Mouse (Mus musculus) kidney, postnatal 4 days (tissue): ENCODE measurements around the gene Sult2b1.

ENCODE experiments used
- DNase-seq, 2 experiments: peaks; one replicate each; pipeline ENCODE4 v3.0.0; 2021; ENCODE audit warnings: mixed read lengths in 2 of 2

Sult2b1 gene

DNA sequence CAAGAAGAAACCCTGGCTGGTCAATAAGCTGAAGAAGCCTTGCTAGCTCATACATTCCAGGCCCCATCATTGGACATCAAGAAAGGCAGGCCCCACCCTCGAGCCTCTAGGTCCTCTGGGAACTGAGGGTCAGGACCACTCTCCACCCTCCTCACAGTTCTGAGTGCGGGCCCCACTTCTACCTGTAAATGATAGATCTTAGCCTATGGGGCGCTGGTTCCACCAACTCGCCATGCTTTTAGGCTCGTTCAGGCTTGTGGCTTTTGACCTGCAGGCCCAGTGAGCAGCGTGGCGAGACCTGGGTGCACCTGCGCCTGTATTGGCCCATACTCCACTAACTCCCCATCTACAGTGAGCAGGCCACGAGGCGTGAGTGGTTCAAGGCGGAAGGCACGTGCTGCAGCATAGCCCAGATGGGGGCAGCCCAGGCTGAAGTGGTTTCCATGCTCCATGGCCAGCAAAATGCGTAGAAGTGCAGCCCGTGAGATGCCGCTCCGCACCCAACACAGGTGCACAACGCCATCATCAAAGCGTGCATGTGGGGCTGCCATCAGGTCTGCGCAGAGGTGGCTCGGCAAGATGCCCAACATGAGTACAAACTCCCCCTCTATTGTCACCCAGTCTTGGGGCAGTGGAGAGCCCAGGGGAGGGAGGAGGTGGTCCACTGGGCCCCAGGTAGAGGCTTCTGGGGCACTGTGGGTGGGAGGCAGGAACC lies 73.8 kb downstream of the Sult2b1 start:
- no peak for DNase-seq

DNA sequence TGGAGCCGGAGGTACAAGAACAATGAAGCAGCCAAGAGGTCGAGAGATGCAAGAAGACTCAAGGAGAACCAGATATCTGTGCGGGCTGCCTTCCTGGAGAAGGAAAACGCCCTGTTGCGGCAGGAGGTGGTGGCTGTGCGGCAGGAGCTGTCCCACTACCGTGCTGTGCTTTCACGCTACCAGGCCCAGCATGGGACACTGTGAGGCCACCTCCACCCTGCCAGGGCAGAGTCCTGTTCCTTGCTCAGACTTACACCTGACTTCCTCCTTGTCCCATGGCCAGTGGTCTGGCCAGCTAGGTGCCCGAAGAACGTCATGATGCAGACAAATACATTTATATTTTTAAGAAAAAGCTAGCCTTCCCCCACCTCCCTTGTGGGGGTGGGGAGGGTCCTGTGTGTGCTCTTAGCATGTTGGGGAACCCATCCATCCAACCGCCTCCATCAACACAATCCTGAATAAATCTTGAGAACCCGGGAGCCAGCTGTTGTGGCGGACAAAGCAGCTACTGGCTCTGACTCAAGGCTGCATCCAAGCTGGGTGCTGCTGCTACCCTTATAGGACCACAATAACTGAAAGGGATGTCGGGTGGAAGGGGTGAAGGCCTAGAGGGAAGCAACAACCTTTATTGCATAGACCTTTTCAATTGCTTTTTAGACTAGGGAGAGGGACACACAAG lies 74.7 kb downstream of the Sult2b1 start:
- DNase-seq: no peak

DNA sequence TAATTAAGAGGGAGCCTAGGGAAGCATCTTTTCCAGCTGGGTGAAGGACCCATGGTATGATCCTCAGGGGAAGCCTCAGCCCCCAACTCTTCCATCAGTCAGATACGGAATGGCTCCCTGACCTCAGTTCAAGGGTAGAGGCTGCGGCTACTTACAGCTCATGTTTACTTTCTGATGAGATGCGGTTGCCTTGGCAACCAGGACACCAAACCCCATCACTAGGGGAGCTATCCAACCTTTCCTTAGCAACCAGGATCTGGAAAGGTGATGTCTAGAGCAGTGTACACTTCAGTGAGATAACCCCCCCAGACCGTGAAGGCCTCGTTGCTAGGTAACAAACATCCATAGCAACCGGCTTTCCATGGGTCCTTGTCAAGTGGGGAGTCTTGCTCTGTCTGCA lies 75.4 kb downstream of the Sult2b1 start:
- DNase-seq: peak in 1 of 2 experiments; percentile 6

DNA sequence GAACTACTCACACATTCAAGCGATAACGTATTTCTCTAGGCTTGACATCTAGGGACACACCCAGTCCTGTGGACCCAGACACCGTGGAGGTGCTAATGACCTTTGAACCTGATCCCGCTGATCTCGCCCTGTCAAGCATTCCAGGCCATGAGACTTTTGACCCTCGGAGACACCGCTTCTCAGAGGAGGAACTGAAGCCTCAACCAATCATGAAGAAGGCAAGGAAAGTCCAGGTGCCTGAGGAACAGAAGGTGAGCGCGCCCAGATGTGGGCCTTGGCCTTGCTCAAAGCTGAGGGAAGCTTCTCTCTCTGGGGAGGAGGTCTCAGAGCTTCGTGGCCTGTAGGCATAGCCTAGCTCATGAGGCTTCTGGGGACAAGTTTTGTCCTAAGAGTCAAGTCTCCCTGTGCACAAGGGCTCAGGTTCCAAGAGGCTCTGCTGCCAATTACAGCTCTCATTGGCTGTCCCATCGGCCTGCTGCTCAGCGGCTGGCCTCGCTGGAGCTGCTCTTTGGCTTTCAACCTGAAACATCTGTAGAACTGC lies 76.2 kb downstream of the Sult2b1 start:
- peak; percentile 37 to 58 for DNase-seq

DNA sequence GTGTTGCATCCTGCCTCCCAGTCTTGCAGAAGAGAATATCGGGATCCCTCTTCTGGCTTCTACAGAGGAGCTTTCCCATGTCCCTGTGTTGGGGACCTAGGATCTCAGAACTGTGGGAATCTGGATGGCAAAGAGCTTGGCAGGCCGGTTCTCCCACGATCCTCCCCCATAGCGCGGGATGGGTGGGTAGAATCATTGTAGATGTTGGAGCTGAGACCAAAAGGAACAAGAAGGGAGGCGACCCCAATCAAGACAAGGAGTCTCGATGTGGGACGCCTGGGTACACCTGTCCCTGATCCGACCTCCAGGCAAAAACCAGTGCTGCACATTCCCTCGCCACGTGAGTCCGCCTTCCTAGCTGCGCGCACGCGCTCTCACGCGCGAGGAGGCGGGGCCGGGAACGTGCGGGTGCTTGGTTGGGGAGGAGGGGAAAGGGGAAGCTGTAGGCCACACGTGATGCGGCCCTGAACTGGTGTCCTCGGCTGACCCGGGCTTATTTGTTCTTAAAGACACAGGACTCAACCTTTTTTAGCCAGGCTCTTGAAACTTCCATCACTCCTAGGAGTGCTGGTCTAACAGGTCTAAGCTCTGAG lies 77.0 kb downstream of the Sult2b1 start:
- DNase-seq: peak; percentile 95 to 97

DNA sequence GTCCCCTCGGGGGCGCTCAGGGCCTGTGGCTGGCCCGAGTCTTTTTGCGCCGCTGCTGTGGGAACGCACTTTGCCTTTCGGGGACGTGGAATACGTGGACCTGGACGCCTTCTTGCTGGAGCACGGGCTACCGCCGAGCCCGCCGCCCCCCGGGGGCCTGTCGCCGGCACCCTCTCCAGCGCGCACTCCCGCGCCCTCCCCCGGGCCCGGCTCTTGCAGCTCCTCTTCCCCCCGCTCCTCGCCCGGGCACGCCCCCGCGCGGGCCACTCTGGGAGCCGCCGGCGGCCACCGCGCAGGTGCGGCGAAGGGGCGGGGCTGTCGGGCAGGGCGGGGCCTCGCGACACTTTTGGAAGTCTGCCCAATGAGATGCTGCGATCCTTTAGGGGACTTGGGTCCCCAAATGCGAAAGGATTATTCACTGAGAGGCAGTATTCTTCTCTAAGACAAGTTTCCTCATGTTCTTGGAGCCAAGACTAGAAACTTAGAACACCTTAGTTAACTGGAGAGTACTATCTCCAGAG lies 77.7 kb downstream of the Sult2b1 start:
- DNase-seq: peak; percentile 90 to 95

DNA sequence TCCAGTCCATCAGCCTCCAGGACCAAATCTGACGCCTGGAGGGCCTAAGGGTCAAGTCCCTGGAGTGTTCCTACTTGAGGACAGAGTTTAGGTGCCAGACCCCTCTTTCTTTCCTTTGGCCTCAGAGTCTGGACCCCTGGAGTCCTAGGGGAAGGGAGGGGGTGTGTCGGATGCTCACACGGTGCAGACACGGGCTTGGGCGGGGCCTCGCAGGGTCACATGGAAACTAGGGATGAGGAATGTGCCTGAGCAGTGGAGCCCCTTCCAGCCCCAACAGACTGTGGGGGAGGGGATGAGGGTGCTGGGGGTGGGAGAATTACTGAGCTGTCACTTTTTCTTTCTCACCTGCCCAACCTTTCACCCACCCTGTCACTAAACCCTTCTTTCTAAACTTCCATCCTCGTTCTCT lies 78.6 kb downstream of the Sult2b1 start:
- DNase-seq: peak; percentile 84 to 91

DNA sequence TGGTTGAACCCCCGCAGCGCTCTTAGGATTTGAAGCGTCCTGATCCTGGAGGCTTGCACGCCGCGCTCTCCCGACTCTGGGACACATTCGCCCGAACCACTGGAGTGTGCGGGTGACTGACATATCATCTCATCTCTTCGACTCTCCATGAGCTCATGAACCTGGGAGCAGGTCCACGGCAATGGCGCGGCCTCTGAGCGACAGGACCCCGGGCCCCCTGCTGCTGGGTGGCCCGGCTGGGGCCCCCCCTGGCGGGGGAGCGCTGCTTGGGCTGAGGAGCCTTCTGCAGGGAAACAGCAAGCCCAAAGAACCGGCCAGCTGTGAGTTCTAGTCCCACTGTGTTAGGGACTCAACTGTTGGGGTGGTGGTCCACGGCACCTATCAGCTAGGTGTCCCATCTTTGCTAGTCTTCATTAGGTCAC lies 79.0 kb downstream of the Sult2b1 start:
- no peak for DNase-seq

DNA sequence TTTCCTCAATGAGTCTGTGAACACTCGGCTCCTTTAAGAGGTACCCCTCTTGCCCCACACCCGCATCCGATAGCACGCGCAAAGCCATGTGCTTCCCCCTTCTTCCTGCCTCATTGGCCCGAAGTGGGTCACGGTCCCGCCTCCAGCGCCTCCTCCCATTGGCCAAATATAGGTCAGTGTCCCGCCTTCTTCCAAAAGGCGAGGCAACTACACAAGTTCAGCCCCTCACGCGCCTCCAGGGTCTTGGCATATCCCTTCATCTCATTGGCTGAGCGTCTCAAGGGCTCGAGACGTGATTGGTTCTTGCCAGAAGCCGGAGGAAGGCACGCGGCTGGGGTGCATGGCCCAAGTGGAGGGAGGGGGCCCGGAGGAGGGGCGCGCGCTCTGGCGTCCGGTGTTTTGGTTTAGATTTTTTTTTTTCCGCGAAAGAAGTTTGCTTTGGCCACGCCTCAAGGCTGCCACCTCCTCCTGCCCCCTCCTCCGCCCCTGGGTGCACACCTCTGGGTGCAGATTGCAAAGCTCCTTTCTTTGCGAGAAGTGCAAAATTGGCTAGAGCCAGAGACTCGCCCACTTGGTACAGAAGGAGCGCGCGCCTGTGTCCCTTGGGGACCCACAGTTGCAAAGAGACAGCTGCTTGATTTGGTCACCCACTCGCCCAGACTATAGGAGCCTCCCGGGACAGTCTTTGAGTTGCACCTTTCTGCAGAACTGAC lies 79.6 kb downstream of the Sult2b1 start, which contains the start of gene Dbp:
Dbp (plus strand) TSS at position 359 of the 713 bp plus-strand sequence.
- DNase-seq: peak; percentile 98 to 99

DNA sequence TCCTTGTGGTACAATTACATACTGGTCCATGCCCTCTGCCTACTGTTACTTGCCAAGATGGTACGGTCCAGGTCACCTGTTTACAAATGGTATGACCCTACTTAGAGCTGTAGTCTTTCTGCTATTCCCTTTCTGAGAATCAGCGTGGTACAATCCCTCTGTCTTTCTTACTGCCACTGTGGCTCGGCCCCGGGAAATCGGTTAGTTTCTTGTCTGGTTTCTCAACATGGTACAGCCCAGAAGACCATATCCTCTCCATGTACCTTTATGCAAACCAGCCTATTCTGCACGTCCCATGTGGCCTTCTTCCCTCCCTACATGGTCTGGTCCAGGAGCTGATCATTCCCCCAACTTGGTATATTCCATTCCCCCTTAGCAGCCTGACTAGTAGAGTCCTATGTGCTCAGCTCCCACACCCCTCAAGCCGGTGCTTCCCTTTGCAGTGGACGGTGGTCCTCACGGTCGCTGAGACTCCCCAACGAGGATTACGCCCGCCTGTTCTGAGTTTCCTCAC lies 80.4 kb downstream of the Sult2b1 start:
- peak; percentile 69 to 80 for DNase-seq

DNA sequence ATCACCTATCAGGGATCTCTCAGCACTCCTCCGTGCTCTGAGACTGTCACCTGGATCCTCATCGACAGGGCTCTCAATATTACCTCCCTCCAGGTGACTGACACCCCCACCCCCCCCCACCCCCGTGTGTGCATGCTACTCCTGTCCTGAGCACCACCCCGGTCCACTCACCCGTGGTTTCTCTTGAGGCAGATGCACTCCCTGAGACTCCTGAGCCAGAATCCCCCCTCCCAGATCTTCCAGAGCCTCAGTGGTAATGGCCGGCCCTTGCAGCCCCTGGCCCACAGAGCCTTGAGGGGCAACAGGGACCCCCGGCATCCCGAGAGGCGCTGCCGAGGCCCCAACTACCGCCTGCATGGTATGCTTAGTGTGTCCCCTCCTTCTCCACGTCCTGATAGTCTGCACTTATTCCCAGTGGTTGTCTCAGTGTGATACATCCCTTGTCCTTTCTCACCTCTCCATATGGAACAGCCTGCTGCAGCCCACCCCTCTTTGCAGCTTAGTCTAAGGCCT lies 80.9 kb downstream of the Sult2b1 start:
- no peak for DNase-seq

DNA sequence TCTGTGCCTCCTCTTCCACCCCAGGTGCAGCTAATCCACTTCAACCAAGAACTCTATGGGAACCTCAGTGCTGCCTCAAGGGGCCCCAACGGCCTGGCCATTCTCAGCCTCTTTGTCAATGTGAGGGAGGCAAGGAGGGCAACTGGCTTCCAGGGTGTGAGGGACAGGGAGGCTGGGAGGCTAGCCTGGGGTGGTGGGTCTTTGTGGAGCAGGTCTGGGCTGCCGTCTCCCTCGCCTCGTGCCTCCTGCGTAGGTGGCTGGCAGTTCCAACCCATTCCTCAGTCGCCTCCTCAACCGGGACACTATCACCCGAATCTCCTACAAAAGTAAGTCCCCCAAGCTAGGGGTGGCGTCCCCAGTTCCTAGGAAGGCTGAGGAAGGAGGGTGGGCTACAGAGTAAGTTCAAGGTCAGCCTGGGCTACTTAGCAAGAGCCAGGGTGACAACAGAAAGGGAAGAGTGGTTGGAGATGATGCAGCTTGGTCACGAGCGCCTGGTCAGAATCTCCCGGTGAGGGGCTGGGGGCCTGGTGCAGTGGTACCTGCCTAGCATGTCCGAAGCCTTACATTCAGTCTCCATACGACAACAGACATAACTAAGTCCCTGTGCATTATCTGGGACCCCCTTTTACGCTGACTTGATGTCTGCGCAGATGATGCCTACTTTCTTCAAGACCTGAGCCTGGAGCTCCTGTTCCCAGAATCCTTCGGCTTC lies 81.5 kb downstream of the Sult2b1 start:
- peak in 1 of 2 experiments; percentile 6 for DNase-seq

DNA sequence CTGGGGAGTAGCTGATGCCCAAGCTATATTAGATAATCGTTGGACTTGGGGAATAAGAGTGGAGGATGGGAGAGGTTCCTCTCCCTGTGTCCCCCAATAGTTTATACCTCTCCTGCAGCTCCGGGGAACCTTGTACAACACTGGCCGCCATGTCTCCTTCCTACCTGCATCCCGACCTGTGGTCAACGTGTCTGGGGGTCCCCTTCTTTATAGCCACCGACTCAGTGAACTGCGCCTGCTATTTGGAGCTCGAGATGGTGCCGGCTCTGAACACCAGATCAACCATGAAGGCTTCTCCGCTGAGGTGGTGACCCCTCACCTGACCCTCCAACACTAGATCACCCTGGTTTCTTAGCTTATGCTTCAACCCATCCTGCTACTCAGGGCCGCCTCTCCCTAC lies 82.2 kb downstream of the Sult2b1 start:
- no peak for DNase-seq

DNA sequence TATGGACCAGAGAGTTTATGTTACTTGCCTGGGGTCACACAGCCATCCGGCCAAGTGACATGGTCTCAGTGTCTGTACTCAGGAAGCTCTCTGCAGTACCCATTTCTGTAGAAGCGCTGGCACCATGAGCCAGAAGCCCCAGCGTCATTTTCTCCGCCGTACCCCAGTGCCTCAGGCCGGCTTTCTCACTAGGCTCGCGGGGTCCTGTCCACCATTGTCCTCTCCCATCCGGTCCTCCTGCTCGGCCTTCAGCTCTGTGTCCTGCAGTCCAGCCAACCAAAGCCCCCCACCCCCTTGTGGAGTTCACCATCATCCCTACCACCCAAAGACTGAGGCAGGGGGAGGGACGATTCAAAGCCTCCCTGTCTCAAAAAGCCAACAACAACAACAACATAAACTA lies 82.9 kb downstream of the Sult2b1 start:
- DNase-seq: no peak

DNA sequence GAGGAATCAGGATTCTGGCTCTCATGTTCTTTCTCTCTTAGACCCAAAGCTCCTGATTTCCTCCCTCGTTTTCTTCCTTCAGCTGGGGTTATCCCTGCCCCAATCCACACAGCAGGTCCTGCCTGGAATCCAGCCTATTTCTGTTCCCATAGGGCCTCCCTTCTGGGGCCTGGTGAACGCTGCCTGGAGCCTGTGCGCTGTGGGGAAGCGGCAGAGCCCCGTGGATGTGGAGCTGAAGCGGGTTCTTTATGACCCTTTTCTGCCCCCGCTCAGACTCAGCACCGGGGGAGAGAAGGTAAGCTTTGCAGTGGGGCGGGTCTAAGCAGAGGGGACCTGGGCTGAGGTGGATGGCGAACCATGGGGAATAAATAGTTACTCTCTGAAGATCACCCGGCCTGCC lies 83.4 kb downstream of the Sult2b1 start:
- DNase-seq: peak in 1 of 2 experiments; percentile 57

DNA sequence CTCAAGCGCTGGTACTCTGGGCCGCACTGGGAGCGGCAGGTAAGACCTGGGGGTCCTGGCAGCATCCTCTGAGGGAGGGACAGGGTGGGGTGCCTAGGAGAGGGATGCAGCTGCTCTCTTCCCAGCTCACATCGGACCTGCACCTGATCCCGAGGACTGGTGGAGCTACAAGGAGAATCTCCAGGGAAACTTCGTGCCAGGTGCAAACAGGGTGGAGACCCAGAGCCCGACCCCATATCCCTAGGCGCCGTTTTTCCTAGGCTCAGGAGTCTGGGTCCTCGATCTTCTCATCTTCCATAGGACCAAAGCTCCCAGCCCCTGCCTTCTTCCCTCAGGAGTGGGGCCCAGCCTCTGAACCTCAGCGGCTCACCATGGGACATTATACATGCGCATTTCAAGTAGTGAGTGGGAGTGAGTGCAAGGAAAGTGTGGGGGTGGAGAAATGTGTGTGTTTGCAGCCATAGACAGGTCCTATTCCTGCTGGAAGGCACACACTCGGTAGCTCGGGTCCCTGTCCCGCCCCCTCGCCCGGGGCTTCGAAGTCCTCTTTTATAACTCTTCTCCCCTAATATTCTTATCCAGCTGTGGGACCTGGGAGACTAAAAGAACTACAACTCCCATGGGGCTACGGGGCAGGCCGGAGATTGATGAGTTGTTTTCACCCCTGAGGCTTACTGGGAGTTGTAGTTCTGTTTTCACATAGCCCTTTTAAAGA lies 84.0 kb downstream of the Sult2b1 start:
- DNase-seq: peak; percentile 81 to 86

DNA sequence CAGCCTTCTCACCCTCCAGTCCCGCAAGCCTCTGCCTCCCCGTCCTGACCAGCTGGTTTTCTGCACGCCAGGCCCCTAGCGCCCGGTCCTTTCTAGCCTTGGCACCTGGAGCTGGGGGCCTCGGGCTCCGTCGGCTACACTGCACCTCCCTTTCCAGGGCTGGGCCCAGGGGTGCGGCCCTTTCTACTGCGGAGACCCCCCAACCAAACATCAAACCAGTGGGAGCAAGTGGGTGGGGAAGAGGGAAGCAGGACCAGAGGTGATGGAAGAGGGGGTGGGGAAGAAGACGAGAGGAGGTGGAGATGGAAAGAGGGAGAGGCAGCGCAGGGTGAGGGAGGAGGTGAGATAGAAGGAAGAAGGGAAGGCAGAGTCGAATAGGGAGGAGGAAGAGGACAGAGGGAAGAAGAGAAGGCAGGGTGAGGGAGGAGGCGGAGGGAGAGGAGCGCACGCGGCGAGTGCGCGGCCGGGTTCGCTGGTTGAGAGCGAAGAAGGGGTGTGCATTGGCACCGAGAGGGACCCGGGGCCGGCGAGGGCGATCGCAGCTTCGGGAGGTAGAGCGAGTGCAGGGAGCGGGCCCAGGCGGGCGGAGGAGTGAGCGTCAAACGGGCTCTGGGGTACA lies 84.8 kb downstream of the Sult2b1 start, which contains the start of gene Car11:
Car11 (plus strand) TSS at position 321 of the 619 bp plus-strand sequence.
- DNase-seq: no peak

DNA sequence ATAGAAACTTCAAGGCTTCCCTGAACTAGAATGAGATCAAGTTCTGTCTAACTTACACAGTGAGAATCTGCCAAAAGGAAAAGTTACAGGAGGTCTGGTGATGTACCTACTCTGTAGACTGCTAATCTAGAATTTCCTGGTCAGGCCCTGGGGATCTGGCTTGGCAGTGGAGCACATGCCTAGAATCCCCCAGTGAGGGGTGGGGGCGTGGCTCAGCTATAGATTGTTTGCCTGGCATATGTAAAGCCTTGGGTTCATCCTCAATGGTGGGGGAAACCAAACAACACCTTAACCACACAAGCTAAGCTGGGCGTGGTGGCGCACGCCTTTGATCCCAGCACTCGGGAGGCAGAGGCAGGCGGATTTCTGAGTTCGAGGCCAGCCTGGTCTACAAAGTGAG lies 86.6 kb downstream of the Sult2b1 start:
- DNase-seq: no peak

DNA sequence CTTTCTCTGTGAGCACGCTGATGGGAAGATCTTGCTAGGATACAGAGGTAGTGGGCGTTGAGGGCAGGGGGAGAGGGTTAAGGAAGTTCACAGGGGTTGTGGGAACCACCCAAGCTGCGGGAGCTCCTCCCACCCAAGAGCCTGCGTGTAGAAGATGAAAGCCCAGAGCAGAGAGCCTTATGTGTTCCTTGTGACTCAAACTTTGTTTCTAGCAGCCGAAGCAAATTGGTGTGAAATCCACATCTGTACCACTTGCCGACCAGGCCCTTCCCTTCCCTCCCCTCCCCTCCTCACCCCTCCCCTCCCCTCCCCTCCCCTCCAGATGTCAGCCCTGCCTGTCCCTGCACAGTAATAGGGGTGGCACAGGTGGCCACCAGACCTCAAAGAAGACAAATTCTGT lies 89.4 kb downstream of the Sult2b1 start:
- no peak for DNase-seq

DNA sequence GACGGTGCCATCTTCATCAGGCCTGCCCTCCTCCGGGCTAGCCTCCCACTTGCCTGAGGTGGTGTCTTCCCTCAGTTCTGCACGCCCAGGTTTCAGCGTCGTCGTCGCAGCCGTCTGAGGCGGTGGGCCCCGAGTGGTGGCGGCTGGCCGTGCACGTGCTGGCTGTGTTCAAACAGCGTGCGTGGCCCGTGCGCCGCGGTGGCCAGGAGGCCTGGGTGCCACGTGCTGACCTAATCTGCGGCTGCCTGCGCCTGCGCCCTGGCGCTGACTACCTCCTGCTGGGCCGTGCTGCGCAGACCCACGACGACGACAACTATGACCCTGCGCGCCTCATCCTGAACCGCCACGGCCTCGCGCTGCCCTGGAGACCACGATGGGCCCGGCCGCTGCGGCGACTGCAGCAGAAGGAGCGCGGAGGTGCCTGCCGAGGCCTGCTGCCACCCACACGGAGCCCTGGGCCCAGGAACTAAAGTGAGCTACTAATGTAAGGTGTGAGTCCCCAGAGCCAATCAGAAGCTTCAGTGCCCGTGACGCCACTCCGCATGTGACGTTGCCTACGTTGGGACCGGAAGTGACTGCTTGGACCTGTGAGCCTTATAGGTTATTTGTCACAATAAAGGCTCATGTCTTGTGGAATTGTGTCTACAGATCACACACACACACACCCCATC lies 90.4 kb downstream of the Sult2b1 start, which contains the start of gene Sec1:
Sec1 (minus strand) TSS at position 482 of the 671 bp plus-strand sequence.
- DNase-seq: no peak
